Mouse (Mus musculus) erythroblast, embryonic 14.5 days (primary cell): ENCODE measurements at regions not wholly inside any gene's neighbourhood (a gene's known extent, or its start where the extent isn't known, plus 50 kb on each side); places are given as distances from the start of the nearest gene placed in this dataset.

Source experiments
- H3K27me3 ChIP-seq: 2 replicates; pipeline ENCODE4 v1.6.1; 2012; ENCODE audit warnings: inconsistent platforms; ENCODE audit not compliant: control insufficient read depth
- H3K36me3 ChIP-seq: 2 replicates; pipeline ENCODE4 v1.6.1; 2012; ENCODE audit warnings: mild to moderate bottlenecking, inconsistent platforms; ENCODE audit not compliant: control insufficient read depth
- H3K4me1 ChIP-seq: 2 replicates; pipeline ENCODE4 v1.6.1; 2012; ENCODE audit warnings: inconsistent platforms; ENCODE audit not compliant: control insufficient read depth
- H3K4me3 ChIP-seq: replicated peaks from 2 replicates; pipeline ENCODE3; 2012; ENCODE audit warnings: moderate library complexity, mild to moderate bottlenecking, inconsistent platforms
- H3K9me3 ChIP-seq: 2 replicates; pipeline ENCODE4 v1.6.1; 2012; ENCODE audit warnings: low read length, inconsistent platforms, mixed read lengths; ENCODE audit not compliant: control insufficient read depth
- GATA1 ChIP-seq: IDR thresholded peaks from 2 replicates; pipeline ENCODE4 v1.6.1; 2012; ENCODE audit warnings: low read length, inconsistent platforms, mixed read lengths
- TAL1 ChIP-seq: IDR thresholded peaks from 3 replicates; pipeline ENCODE4 v1.6.1; 2012; ENCODE audit warnings: low read length, inconsistent platforms, mixed read lengths

- TF ChIP-seq GATA1 (no peak), TAL1 (no peak)
- H3K27me3 ChIP-seq, result peaks cover 61% of the 10 kb centered on the region
- H3K36me3 ChIP-seq, result no peaks in the 10 kb centered on the region
- no peak overlapping the region for H3K4me3 ChIP-seq
- no peaks in the 10 kb centered on the region for H3K4me1 ChIP-seq
- H3K9me3 ChIP-seq, result no peaks in the 10 kb centered on the region; the same call in 1 of the 2 replicates
Measured at GRCm38 (mm10) chr17:84097871-84098430, 89.8 kb downstream of the Zfp36l2 start.

DNA sequence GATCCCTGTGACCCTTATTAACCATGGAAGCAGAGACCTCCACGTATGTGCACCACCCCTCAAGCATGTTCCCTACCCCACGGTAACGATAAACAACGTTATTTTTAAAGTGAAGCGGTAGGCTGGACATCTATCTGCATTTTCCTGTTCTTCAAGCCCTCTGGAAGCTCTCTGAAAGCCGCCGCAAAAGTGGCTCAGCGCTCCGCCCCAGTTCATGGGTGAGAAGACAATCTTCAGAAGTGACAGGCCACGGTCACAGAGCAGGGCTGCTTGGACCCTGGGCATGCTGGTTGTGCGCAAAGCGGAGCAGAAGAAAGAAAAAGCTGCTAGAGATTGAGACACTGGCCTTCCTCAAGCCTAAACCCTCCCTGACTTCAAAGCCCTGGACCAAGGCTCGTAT lies 90.5 kb downstream of the Zfp36l2 start:
- TF ChIP-seq GATA1, result no peak
- no peak for TF ChIP-seq TAL1
- no peaks in the 10 kb centered on the region; the same call in 1 of the 2 replicates for H3K9me3 ChIP-seq
- peaks cover 61% of the 10 kb centered on the region for H3K27me3 ChIP-seq
- H3K4me1 ChIP-seq, result no peaks in the 10 kb centered on the region
- H3K36me3 ChIP-seq, result no peaks in the 10 kb centered on the region
- H3K4me3 ChIP-seq, result no peak overlapping the region

- Histone ChIP-seq H3K4me3 (no peak overlapping the region), H3K9me3 (no peaks in the 10 kb centered on the region; the same call in 1 of the 2 replicates), H3K36me3 (no peaks in the 10 kb centered on the region), H3K27me3 (peaks cover 61% of the 10 kb centered on the region), H3K4me1 (no peaks in the 10 kb centered on the region)
- TF ChIP-seq TAL1, result no peak
- no peak for TF ChIP-seq GATA1
Measured at GRCm38 (mm10) chr17:84096345-84097260, 91.1 kb downstream of the Zfp36l2 start.

GRCm38 (mm10) chr17:84095829-84096228 lies 91.9 kb downstream of the Zfp36l2 start:
- TF ChIP-seq TAL1 (no peak), GATA1 (no peak)
- peaks cover 57% of the 10 kb centered on the region for H3K27me3 ChIP-seq
- no peak overlapping the region for H3K4me3 ChIP-seq
- no peaks in the 10 kb centered on the region; the same call in 1 of the 2 replicates for H3K9me3 ChIP-seq
- no peaks in the 10 kb centered on the region for H3K4me1 ChIP-seq
- H3K36me3 ChIP-seq, result no peaks in the 10 kb centered on the region

- Histone ChIP-seq H3K36me3 (no peaks in the 10 kb centered on the region), H3K9me3 (no peaks in the 10 kb centered on the region; the same call in 1 of the 2 replicates), H3K4me3 (no peak overlapping the region), H3K27me3 (peaks cover 52% of the 10 kb centered on the region), H3K4me1 (no peaks in the 10 kb centered on the region)
- TF ChIP-seq GATA1 (no peak), TAL1 (no peak)
Measured at GRCm38 (mm10) chr17:84095089-84095488, 92.7 kb downstream of the Zfp36l2 start.

GRCm38 (mm10) chr17:84086394-84086793 lies 101.4 kb downstream of the Zfp36l2 start:
- H3K9me3 ChIP-seq, result no peaks in the 10 kb centered on the region
- TF ChIP-seq GATA1 (no peak), TAL1 (no peak)
- no peaks in the 10 kb centered on the region for H3K36me3 ChIP-seq
- no peaks in the 10 kb centered on the region for H3K4me1 ChIP-seq
- no peak overlapping the region for H3K4me3 ChIP-seq
- no peaks in the 10 kb centered on the region for H3K27me3 ChIP-seq

DNA sequence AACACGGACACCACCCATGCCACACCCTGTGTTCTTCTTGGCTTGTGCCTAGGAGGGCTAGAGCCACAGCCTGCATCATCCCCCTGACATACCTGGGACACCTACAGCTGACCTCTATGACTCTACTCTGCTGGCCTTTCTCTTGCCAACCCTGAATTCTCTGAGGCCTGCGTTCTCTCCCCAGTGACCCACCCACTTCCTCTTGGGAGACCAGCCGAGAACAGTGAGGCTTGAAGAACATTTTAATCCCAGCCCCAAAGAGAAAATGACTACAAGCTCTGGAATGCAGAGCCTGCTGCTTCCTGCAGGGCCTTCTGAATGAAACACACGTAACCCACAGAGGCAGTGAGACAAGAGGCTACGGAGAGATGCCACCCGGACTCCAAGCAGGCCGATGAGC lies 102.0 kb downstream of the Zfp36l2 start:
- H3K36me3 ChIP-seq, result no peaks in the 10 kb centered on the region
- no peaks in the 10 kb centered on the region for H3K4me1 ChIP-seq
- H3K9me3 ChIP-seq, result no peaks in the 10 kb centered on the region
- H3K27me3 ChIP-seq, result no peaks in the 10 kb centered on the region
- TF ChIP-seq GATA1, result no peak
- no peak for TF ChIP-seq TAL1
- H3K4me3 ChIP-seq, result no peak overlapping the region

- Histone ChIP-seq H3K9me3 (no peaks in the 10 kb centered on the region), H3K4me3 (no peak overlapping the region), H3K36me3 (no peaks in the 10 kb centered on the region), H3K4me1 (no peaks in the 10 kb centered on the region), H3K27me3 (no peaks in the 10 kb centered on the region)
- TF ChIP-seq TAL1 (no peak), GATA1 (no peak)
Measured at GRCm38 (mm10) chr17:84085232-84085631, 102.5 kb downstream of the Zfp36l2 start.

GRCm38 (mm10) chr17:84083307-84084263 lies 104.2 kb downstream of the Zfp36l2 start:
- TF ChIP-seq GATA1 (no peak), TAL1 (no peak)
- no peaks in the 10 kb centered on the region for H3K36me3 ChIP-seq
- H3K4me1 ChIP-seq, result no peaks in the 10 kb centered on the region
- H3K4me3 ChIP-seq, result no peak overlapping the region
- H3K27me3 ChIP-seq, result no peaks in the 10 kb centered on the region
- no peaks in the 10 kb centered on the region for H3K9me3 ChIP-seq
